Mouse (Mus musculus) MEL (cell line): ENCODE measurements around the gene Abt1. TPM values are rescaled to one million over a fixed set of nuclear protein-coding genes. Genes with fewer than 3 reads are reported as not detected.

Experiments
- DNase-seq: peaks from one replicate; pipeline ENCODE4 v3.0.0; 2011; ENCODE audit warnings: low read depth, low spot score
- H3K27ac ChIP-seq: 2 replicates; pipeline ENCODE4 v1.5.1; 2012; ENCODE audit warnings: low read depth, mild to moderate bottlenecking, control low read depth, low read length, moderate library complexity; ENCODE audit not compliant: control insufficient read depth
- H3K27me3 ChIP-seq, 2 experiments: fragments of 150-350 bp in 1 of 2; sonication (generic) in 1 of 2; 2 replicates each; pipeline ENCODE4 v1.6.1; 2012; ENCODE audit warnings: low read length in 2 of 2, mild to moderate bottlenecking in 2 of 2, improper control_type of control experiment in 1 of 2, moderate library complexity in 1 of 2; ENCODE audit not compliant: insufficient read depth in 2 of 2, control insufficient read depth in 1 of 2
- H3K36me3 ChIP-seq, 2 experiments: 2 replicates each; pipeline ENCODE4 v1.6.1; 2012 to 2014; ENCODE audit warnings: low read length in 2 of 2, improper control_type of control experiment in 1 of 2, inconsistent platforms in 1 of 2, mild to moderate bottlenecking in 1 of 2; ENCODE audit not compliant: insufficient read depth in 2 of 2, control insufficient read depth in 1 of 2
- H3K4me1 ChIP-seq, 2 experiments: fragments of 150-350 bp in 1 of 2; sonication (generic) in 1 of 2; 2 replicates each; pipeline ENCODE4 v1.6.1; 2012; ENCODE audit warnings: low read length in 2 of 2, improper control_type of control experiment in 1 of 2, mild to moderate bottlenecking in 1 of 2; ENCODE audit not compliant: insufficient read depth in 2 of 2, control insufficient read depth in 1 of 2
- H3K4me3 ChIP-seq, 2 experiments: fragments of 150-350 bp in 1 of 2; sonication (generic) in 1 of 2; 2 replicates each; pipeline ENCODE4 v1.5.1; 2012; ENCODE audit warnings: low read depth in 2 of 2, low read length in 2 of 2, mild to moderate bottlenecking in 2 of 2, moderate library complexity in 2 of 2, control low read depth in 1 of 2, improper control_type of control experiment in 1 of 2; ENCODE audit not compliant: control insufficient read depth in 1 of 2, insufficient read depth in 1 of 2
- H3K79me2 ChIP-seq: 2 replicates; pipeline ENCODE4 v1.6.1; 2012; ENCODE audit warnings: mild to moderate bottlenecking, low read length, moderate library complexity; ENCODE audit not compliant: control insufficient read depth, poor library complexity, insufficient read depth
- H3K9ac ChIP-seq: 2 replicates; pipeline ENCODE4 v1.6.1; 2012; ENCODE audit warnings: low read depth, mild to moderate bottlenecking, control low read depth, low read length, moderate library complexity; ENCODE audit not compliant: control insufficient read depth, poor library complexity, severe bottlenecking
- H3K9me3 ChIP-seq: fragments of 150-350 bp; sonication (generic); replicated peaks from 2 replicates; pipeline ENCODE4 v1.6.1; 2012; ENCODE audit warnings: mild to moderate bottlenecking, low read length, improper control_type of control experiment, moderate library complexity; ENCODE audit not compliant: insufficient read depth
- BHLHE40 ChIP-seq: IDR thresholded peaks from 2 replicates; pipeline ENCODE4 v1.6.1; 2012; ENCODE audit warnings: low read depth, mild to moderate bottlenecking, inconsistent platforms, low read length, improper control_type of control experiment, borderline replicate concordance
- CHD1 ChIP-seq: IDR thresholded peaks from 2 replicates; pipeline ENCODE4 v1.6.1; 2012; ENCODE audit warnings: low read depth, mild to moderate bottlenecking, inconsistent platforms, low read length, improper control_type of control experiment
- CTCF ChIP-seq, 3 experiments: IDR thresholded peaks in 2 of 3; conservative IDR thresholded peaks in 1 of 3; 2 replicates each; pipeline ENCODE4 v1.5.1; 2011 to 2012; ENCODE audit warnings: low read length in 3 of 3, low read depth in 2 of 3, mild to moderate bottlenecking in 2 of 3, improper control_type of control experiment in 1 of 3, inconsistent platforms in 1 of 3, mixed read lengths in 1 of 3, moderate library complexity in 1 of 3; ENCODE audit not compliant: control insufficient read depth in 1 of 3, insufficient read depth in 1 of 3, poor library complexity in 1 of 3, severe bottlenecking in 1 of 3
- ELF1 ChIP-seq: IDR thresholded peaks from 2 replicates; pipeline ENCODE4 v1.6.1; 2014; ENCODE audit warnings: low read depth, mild to moderate bottlenecking, inconsistent platforms, low read length, improper control_type of control experiment, moderate library complexity
- ETS1 ChIP-seq: IDR thresholded peaks from 2 replicates; pipeline ENCODE4 v1.6.1; 2012; ENCODE audit warnings: low read depth, mild to moderate bottlenecking, inconsistent platforms, low read length, improper control_type of control experiment, moderate library complexity
- GABPA ChIP-seq: IDR thresholded peaks from 2 replicates; pipeline ENCODE4 v1.6.1; 2012; ENCODE audit warnings: low read depth, mild to moderate bottlenecking, inconsistent platforms, low read length, improper control_type of control experiment, moderate library complexity
- GATA1 ChIP-seq: IDR thresholded peaks from 2 replicates; pipeline ENCODE4 v1.6.1; 2011; ENCODE audit warnings: low read depth, low read length, improper control_type of control experiment
- KAT2A ChIP-seq: conservative IDR thresholded peaks from 2 replicates; pipeline ENCODE4 v1.6.1; 2012; ENCODE audit warnings: low read depth, low read length, improper control_type of control experiment, inconsistent platforms
- MAFK ChIP-seq: IDR thresholded peaks from 2 replicates; pipeline ENCODE4 v1.6.1; 2011; ENCODE audit warnings: low read depth, mild to moderate bottlenecking, low read length, improper control_type of control experiment, borderline replicate concordance
- MAX ChIP-seq: IDR thresholded peaks from 2 replicates; pipeline ENCODE4 v1.6.1; 2011; ENCODE audit warnings: low read length, improper control_type of control experiment
- MAZ ChIP-seq: IDR thresholded peaks from 2 replicates; pipeline ENCODE4 v1.6.1; 2012; ENCODE audit warnings: low read depth, mild to moderate bottlenecking, inconsistent platforms, low read length, improper control_type of control experiment
- MXI1 ChIP-seq: IDR thresholded peaks from 2 replicates; pipeline ENCODE4 v1.6.1; 2011; ENCODE audit warnings: mild to moderate bottlenecking, low read depth, low read length, improper control_type of control experiment
- MYB ChIP-seq: IDR thresholded peaks from 2 replicates; pipeline ENCODE4 v1.6.1; 2011; ENCODE audit warnings: mild to moderate bottlenecking, low read depth, low read length, improper control_type of control experiment
- NRF1 ChIP-seq: IDR thresholded peaks from 2 replicates; pipeline ENCODE4 v1.6.1; 2014; ENCODE audit warnings: low read depth, mild to moderate bottlenecking, inconsistent platforms, low read length, improper control_type of control experiment, moderate library complexity; ENCODE audit not compliant: poor library complexity, insufficient read depth, severe bottlenecking
- POLR2A ChIP-seq, 2 experiments: IDR thresholded peaks; 2 replicates each; pipeline ENCODE4 v1.6.1; 2011 to 2012; ENCODE audit warnings: low read length in 2 of 2, mild to moderate bottlenecking in 2 of 2, control low read depth in 1 of 2, improper control_type of control experiment in 1 of 2, low read depth in 1 of 2, moderate library complexity in 1 of 2; ENCODE audit not compliant: control insufficient read depth in 1 of 2, insufficient read depth in 1 of 2, poor library complexity in 1 of 2
- SIN3A ChIP-seq: IDR thresholded peaks from 2 replicates; pipeline ENCODE4 v1.6.1; 2012; ENCODE audit warnings: low read length, improper control_type of control experiment, inconsistent platforms
- TBP ChIP-seq: IDR thresholded peaks from 2 replicates; pipeline ENCODE4 v1.8.0; 2011; ENCODE audit warnings: low read depth, low read length, improper control_type of control experiment
- UBTF ChIP-seq: IDR thresholded peaks from 2 replicates; pipeline ENCODE4 v1.6.1; 2012; ENCODE audit warnings: low read depth, mild to moderate bottlenecking, inconsistent platforms, low read length, improper control_type of control experiment, moderate library complexity, borderline replicate concordance; ENCODE audit not compliant: insufficient read depth
- USF1 ChIP-seq: IDR thresholded peaks from 2 replicates; pipeline ENCODE4 v1.6.1; 2014; ENCODE audit warnings: low read depth, mild to moderate bottlenecking, inconsistent platforms, low read length, improper control_type of control experiment, moderate library complexity
- USF2 ChIP-seq, 2 experiments: IDR thresholded peaks; 2 replicates each; pipeline ENCODE4 v1.6.1; 2011 to 2012; ENCODE audit warnings: improper control_type of control experiment in 2 of 2, low read length in 2 of 2, borderline replicate concordance in 1 of 2, inconsistent platforms in 1 of 2, low read depth in 1 of 2, mild to moderate bottlenecking in 1 of 2; ENCODE audit not compliant: insufficient read depth in 1 of 2
- ZNF384 ChIP-seq: IDR thresholded peaks from 2 replicates; pipeline ENCODE4 v1.6.1; 2012; ENCODE audit warnings: low read depth, mild to moderate bottlenecking, inconsistent platforms, low read length, improper control_type of control experiment
- polyA plus RNA-seq, 2 experiments: library from polyadenylated mRNA; stranded (reverse) in 1 of 2; unstranded in 1 of 2; fragments of >175 nt in 1 of 2; fragments of >200 nt in 1 of 2; gene quantifications; 2 replicates each; pipeline versions ENCODE4 v1.2.1 to v1.2.4; 2012; ENCODE audit warnings: low replicate concordance in 2 of 2, low read depth in 1 of 2; ENCODE audit not compliant: insufficient read length in 2 of 2, insufficient read depth in 1 of 2, missing spikeins in 1 of 2
- total RNA-seq: library from RNA; depleted of rRNA; stranded (reverse); fragments of 300-350 nt; gene quantifications from 2 replicates; pipeline ENCODE4 v1.2.3, GENCODE M21; 2012

The Abt1 gene
- total and polyA plus RNA-seq, 3 experiments = 14.2 to 16.2 TPM; not detected in 1

DNA sequence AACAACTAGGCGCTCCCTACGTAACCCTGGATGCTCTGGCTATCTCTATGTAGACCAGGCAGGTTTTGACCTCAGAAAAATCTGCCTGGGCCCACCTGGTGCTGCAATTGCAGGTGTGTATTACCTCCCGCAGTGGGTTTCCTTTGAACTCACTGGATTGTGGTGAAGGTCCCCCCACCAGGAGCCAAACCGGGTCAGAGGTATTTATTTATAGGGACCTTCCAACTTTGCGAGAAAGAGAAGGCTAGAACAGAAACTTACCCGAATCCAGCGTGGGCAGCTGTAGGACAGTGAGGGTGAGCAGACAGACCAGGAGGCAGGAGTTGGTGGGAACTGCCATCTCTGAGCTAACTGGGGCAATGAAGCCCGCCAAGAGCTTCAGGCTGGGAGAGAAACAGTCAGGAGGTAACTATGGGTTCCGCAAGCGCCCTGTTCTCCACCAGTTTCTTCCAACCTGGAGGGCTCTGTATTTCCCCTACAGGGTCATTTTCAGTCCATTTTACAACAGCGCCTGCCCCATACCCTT is 41.2 kb upstream of the Abt1 start:
- Histone ChIP-seq H3K9ac (peak overlapping the region; percentile 54), H3K9me3 (no peaks in the 10 kb centered on the region), H3K36me3 (peaks cover 0 to 8% of the 10 kb centered on the region in 2 experiments; a peak in 2 of 4 replicates), H3K79me2 (no peaks in the 10 kb centered on the region), H3K4me3 (peak overlapping the region; percentile 41 to 66), H3K4me1 (peaks cover 0 to 8% of the 10 kb centered on the region in 2 experiments; a peak in 2 of 4 replicates), H3K27me3 (no peaks in the 10 kb centered on the region), H3K27ac (no peak overlapping the region)
- peak; percentile 52 for DNase-seq
- TF ChIP-seq KAT2A (no peak), MYB (no peak), TBP (no peak), ZNF384 (no peak), UBTF (no peak), MAX (no peak), CHD1 (no peak), USF2 (IDR thresholded peaks at IDR 0.05; ENCODE audit: borderline replicate concordance in 1 of 2, insufficient read depth in 1 of 2, low read depth in 1 of 2, low read length in 2 of 2) (no peak), ETS1 (no peak), MAFK (no peak), MAZ (no peak), GABPA (no peak), ELF1 (no peak), MXI1 (no peak)

DNA sequence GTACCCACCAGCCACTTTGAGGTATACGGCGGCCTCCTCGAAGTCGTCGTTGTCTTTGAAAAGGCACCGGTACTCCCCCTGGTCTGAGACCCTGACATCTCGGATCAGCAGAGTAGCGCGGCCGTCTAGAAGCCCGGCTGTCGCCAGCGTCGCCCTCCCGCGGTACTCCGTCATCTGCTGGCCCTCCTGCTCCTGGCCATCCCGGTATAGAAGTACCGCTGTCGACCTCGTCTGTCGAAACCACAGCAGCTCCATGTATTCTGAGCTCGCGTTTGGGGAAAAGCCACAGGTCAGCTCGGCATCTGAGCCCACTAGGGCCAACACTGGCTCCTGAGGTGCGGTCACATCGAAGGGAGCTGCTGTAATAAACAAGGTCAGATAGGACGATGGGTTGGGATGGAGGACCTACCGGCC is 40.6 kb upstream of the Abt1 start:
- Histone ChIP-seq H3K9ac (peak overlapping the region; percentile 54), H3K36me3 (peaks cover 0 to 10% of the 10 kb centered on the region in 2 experiments; a peak in 2 of 4 replicates), H3K4me1 (peaks cover 0 to 8% of the 10 kb centered on the region in 2 experiments; a peak in 2 of 4 replicates), H3K9me3 (no peaks in the 10 kb centered on the region), H3K27ac (no peak overlapping the region), H3K4me3 (peak overlapping the region; percentile 41 to 66), H3K79me2 (no peaks in the 10 kb centered on the region), H3K27me3 (no peaks in the 10 kb centered on the region)
- DNase-seq = peak; percentile 55
- TF ChIP-seq SIN3A (no peak), USF1 (no peak), TBP (no peak), NRF1 (no peak), MXI1 (no peak), KAT2A (no peak), CTCF (IDR thresholded peaks at IDR 0.05 in 2 of 3, conservative IDR thresholded peaks at IDR 0.05 in 1 of 3; ENCODE audit: control insufficient read depth in 1 of 3, insufficient read depth in 1 of 3, low read depth in 2 of 3, low read length in 3 of 3, poor library complexity in 1 of 3, severe bottlenecking in 1 of 3) (no peak), POLR2A (IDR thresholded peaks at IDR 0.05; ENCODE audit: control insufficient read depth in 1 of 2, insufficient read depth in 1 of 2, low read depth in 1 of 2, low read length in 2 of 2, poor library complexity in 1 of 2) (no peak), ZNF384 (no peak), MYB (no peak), GATA1 (no peak), MAZ (no peak), BHLHE40 (no peak), GABPA (no peak)
